9 mouse cellular contexts compared by ENCODE assay signal in the genomic region with DNA sequence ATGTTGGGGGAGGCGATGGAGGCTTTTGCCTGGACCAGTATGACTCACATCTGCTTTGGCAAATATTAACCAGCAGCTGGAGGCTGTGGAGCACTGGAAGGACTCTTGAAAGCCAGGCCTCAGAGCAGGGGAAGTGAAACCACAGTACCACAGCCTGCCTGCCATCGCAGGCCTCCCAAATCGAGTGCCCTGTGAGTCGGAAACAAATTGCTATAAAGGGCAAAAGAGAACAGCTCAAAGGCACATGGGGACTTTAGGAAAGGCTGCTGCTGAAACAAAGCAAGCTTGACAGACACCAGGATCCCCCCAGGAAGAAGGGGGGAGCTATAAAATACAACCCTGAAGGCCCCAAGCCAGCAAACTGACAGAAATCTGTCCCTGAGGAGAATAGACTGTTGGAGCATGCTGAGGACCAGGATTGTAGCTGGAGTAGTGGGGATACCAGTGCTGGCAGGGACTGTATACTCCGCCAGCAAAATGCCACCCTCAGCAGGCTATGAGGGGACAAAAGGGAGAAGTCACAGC. TPM values are rescaled to one million over a fixed set of nuclear protein-coding genes. Genes with fewer than 3 reads are reported as not detected.
DNase-seq lines count a peak whose midpoint lies in the region; ATAC-seq and TF ChIP-seq lines count a peak whose summit lies in the region.
"Had no signal": no experiment of that assay in that cellular context is flagged by ENCODE, and none has a peak within 500 bp of the region (broad histone marks: within the 10 kb centered on the region; RNA-seq: fewer than 3 reads in every experiment).

No protein-coding gene starts in this region.

- H3K36me3 ChIP-seq in CH12.LX (replicated peaks in 1 of 2; ENCODE audit: control insufficient read depth in 1 of 2, insufficient read depth in 1 of 2, low read length in 1 of 2), result no peaks in the 10 kb centered on the region
- 0 out of 2 replicates have a peak, but pooled peaks cover 9% of the 10 kb centered on the region for H3K36me3 ChIP-seq in intestine, embryonic 14.5 days (ENCODE audit: control insufficient read depth, insufficient read depth, low read length)
- H3K36me3 ChIP-seq in lung, embryonic 15.5 days, result peaks cover 14% of the 10 kb centered on the region; the same call in 1 of the 2 replicates

- peak; percentile 12 for TF ChIP-seq RAD21 in CH12.LX (IDR thresholded peaks at IDR 0.05; ENCODE audit: low read depth, low read length)

- H3K79me2 ChIP-seq in CH12.LX (replicated peaks; ENCODE audit: control insufficient read depth, extremely low read depth, insufficient read depth, poor library complexity, severe bottlenecking), result no peaks in the 10 kb centered on the region

- no peaks in the 10 kb centered on the region for H3K27me3 ChIP-seq in CH12.LX (replicated peaks)
- H3K27me3 ChIP-seq in intestine, embryonic 14.5 days (replicated peaks; ENCODE audit: control insufficient read depth, insufficient read depth, low read length), result no peaks in the 10 kb centered on the region
- H3K27me3 ChIP-seq in lung, embryonic 15.5 days, result no peaks in the 10 kb centered on the region

- H3K4me1 ChIP-seq in CH12.LX (ENCODE audit: control insufficient read depth in 1 of 2, insufficient read depth in 2 of 2), result peaks cover 21 to 42% of the 10 kb centered on the region in 2 experiments
- peaks cover 25% of the 10 kb centered on the region for H3K4me1 ChIP-seq in intestine, embryonic 14.5 days (replicated peaks; ENCODE audit: control insufficient read depth, insufficient read depth, low read length)
- H3K4me1 ChIP-seq in lung, embryonic 15.5 days, result peaks cover 49% of the 10 kb centered on the region

- intact Hi-C loops in gastrocnemius, postnatal 14 days (cut with DNase I; ENCODE audit: low total_unique reads), result no loop called here

- dilution Hi-C loops in CH12.LX (cut with MboI; ENCODE audit: extremely low pct_ligation_motif_present, extremely low pct_unique_long_range_greater_than_20kb, low sequenced_read_pairs), result no loop called here

- H3K27ac ChIP-seq in CH12.LX (ENCODE audit: insufficient read depth, low read depth), result peak overlapping the region; percentile 64
- H3K27ac ChIP-seq in intestine, embryonic 14.5 days (ENCODE audit: low read depth), result peak overlapping the region; percentile 39; the same call in 1 of the 2 replicates
- peak overlapping the region; percentile 84 for H3K27ac ChIP-seq in lung, embryonic 15.5 days

- TF ChIP-seq POLR2A in CH12.LX (IDR thresholded peaks at IDR 0.05; ENCODE audit: low read depth, low read length), result 0 out of 2 replicates have a peak, but pooled peaks have one; percentile 14

- WGBS in intestine, embryonic 14.5 days, result 49% methylated on average over 5 of the region's 5 CpGs
- WGBS in lung, embryonic 15.5 days, result 43% methylated on average over 5 of the region's 5 CpGs

- TF ChIP-seq CTCF in CH12.LX (conservative IDR thresholded peaks at IDR 0.05 in 1 of 2, IDR thresholded peaks at IDR 0.05 in 1 of 2; ENCODE audit: low read depth in 2 of 2, low read length in 2 of 2), result no peak

- peak overlapping the region; percentile 68 for H3K4me2 ChIP-seq in CH12.LX (ENCODE audit: insufficient read depth, low read depth, poor library complexity, severe bottlenecking)
- no peak overlapping the region for H3K4me2 ChIP-seq in intestine, embryonic 14.5 days (ENCODE audit: low read length)
- peak overlapping the region; percentile 20; the same call in 1 of the 2 replicates for H3K4me2 ChIP-seq in lung, embryonic 15.5 days

- peak; percentile 55 for DNase-seq in 3134 (ENCODE audit: extremely low read depth, insufficient read length, low spot score)
- DNase-seq in CH12.LX (ENCODE audit: extremely low read depth), result peak; percentile 90
- DNase-seq in gastrocnemius, postnatal 14 days, result peak; percentile 46
- DNase-seq in intestine, embryonic 14.5 days (ENCODE audit: low spot score), result peak; percentile 63
- peak; percentile 54 to 60 for DNase-seq in spleen, adult 18-20 months
- DNase-seq in right cerebral cortex, adult 18-20 months, result no peak
- DNase-seq in embryo, embryonic 9.5 days (ENCODE audit: extremely low spot score), result no peak

- no peak overlapping the region for H3K4me3 ChIP-seq in CH12.LX (replicated peaks in 1 of 3; ENCODE audit: low read depth in 2 of 3, low read length in 2 of 3, poor library complexity in 1 of 3)
- H3K4me3 ChIP-seq in intestine, embryonic 14.5 days (ENCODE audit: low read depth, low read length), result no peak overlapping the region
- H3K4me3 ChIP-seq in lung, embryonic 15.5 days, result no peak overlapping the region

- H3K9ac ChIP-seq in CH12.LX (ENCODE audit: insufficient read depth, low read depth), result peak overlapping the region; percentile 12
- no peak overlapping the region for H3K9ac ChIP-seq in intestine, embryonic 14.5 days (ENCODE audit: low read length)
- H3K9ac ChIP-seq in lung, embryonic 15.5 days, result no peak overlapping the region

- in situ Hi-C loops in CH12.LX (cut with MboI; ENCODE audit: low pct_ligation_motif_present, low pct_unique_long_range_greater_than_20kb, low sequenced_read_pairs), result no loop called here

- TF ChIP-seq EP300 in CH12.LX (IDR thresholded peaks at IDR 0.05; ENCODE audit: low read length), result peak; percentile 98

- H3K9me3 ChIP-seq in CH12.LX (replicated peaks; ENCODE audit: low read length), result peaks cover 4% of the 10 kb centered on the region
- no peaks in the 10 kb centered on the region; the same call in 1 of the 2 replicates for H3K9me3 ChIP-seq in intestine, embryonic 14.5 days (ENCODE audit: control insufficient read depth, low read length)
- H3K9me3 ChIP-seq in lung, embryonic 15.5 days, result no peaks in the 10 kb centered on the region

- ATAC-seq in intestine, embryonic 14.5 days (replicated peaks; ENCODE audit: low FRiP score, low TSS enrichment, low read depth), result peak; percentile 74; the same call in 1 of the 2 replicates
- ATAC-seq in lung, embryonic 15.5 days (ENCODE audit: borderline replicate concordance, extremely low read depth, low FRiP score, low TSS enrichment), result peak; percentile 58; the same call in 1 of the 2 replicates

TF ChIP-seq in CH12.LX, 34 proteins besides CTCF, POLR2A, EP300 and RAD21 (continues in another document):
- TF ChIP-seq TCF12 (IDR thresholded peaks at IDR 0.05; ENCODE audit: low read depth, low read length), result peak; percentile 88
- peak; percentile 97 for TF ChIP-seq RCOR1 (conservative IDR thresholded peaks at IDR 0.05; ENCODE audit: low read depth, low read length)
- 0 out of 2 replicates have a peak, but pooled peaks have one; percentile 34 for TF ChIP-seq TBP (conservative IDR thresholded peaks at IDR 0.05; ENCODE audit: low read depth, low read length)
- TF ChIP-seq ELF1 (IDR thresholded peaks at IDR 0.05; ENCODE audit: low read depth, low read length), result peak; percentile 54; the same call in 1 of the 2 replicates
- peak; percentile 60 for TF ChIP-seq NELFE (IDR thresholded peaks at IDR 0.05; ENCODE audit: low read depth, low read length)
- peak; percentile 88 for TF ChIP-seq MYC (IDR thresholded peaks at IDR 0.05; ENCODE audit: low read depth, low read length)
- peak; percentile 89 for TF ChIP-seq MAX (IDR thresholded peaks at IDR 0.05; ENCODE audit: low read length)
- no peak for TF ChIP-seq ZMIZ1 (IDR thresholded peaks at IDR 0.05; ENCODE audit: low read depth, low read length)
- no peak for TF ChIP-seq USF1 (IDR thresholded peaks at IDR 0.05; ENCODE audit: low read depth, low read length)
- TF ChIP-seq UBTF (IDR thresholded peaks at IDR 0.05; ENCODE audit: low read depth, low read length), result no peak
- TF ChIP-seq PAX5 (IDR thresholded peaks at IDR 0.05; ENCODE audit: low read length), result no peak
- TF ChIP-seq IRF4 (IDR thresholded peaks at IDR 0.05; ENCODE audit: low read depth, low read length), result peak; percentile 99
- TF ChIP-seq GABPA (IDR thresholded peaks at IDR 0.05; ENCODE audit: insufficient replicate concordance, low read depth, low read length), result no peak
- peak; percentile 88 for TF ChIP-seq SIN3A (IDR thresholded peaks at IDR 0.05; ENCODE audit: low read length)
- TF ChIP-seq ZNF384 (IDR thresholded peaks at IDR 0.05; ENCODE audit: low read depth, low read length), result no peak; the same call in 1 of the 2 replicates
- no peak for TF ChIP-seq POLR2AphosphoS2 (IDR thresholded peaks at IDR 0.05; ENCODE audit: low read depth, low read length)
- TF ChIP-seq KAT2A (IDR thresholded peaks at IDR 0.05; ENCODE audit: insufficient replicate concordance, low read length), result 0 out of 2 replicates have a peak, but pooled peaks have one; percentile 61
- TF ChIP-seq USF2 (conservative IDR thresholded peaks at IDR 0.05; ENCODE audit: low read depth, low read length), result no peak
- 0 out of 2 replicates have a peak, but pooled peaks have one; percentile 46 for TF ChIP-seq E2F4 (IDR thresholded peaks at IDR 0.05; ENCODE audit: insufficient replicate concordance, low read depth, low read length)
- peak; percentile 89 for TF ChIP-seq MEF2A (IDR thresholded peaks at IDR 0.05; ENCODE audit: borderline replicate concordance, low read depth, low read length)
- TF ChIP-seq MAZ (IDR thresholded peaks at IDR 0.05; ENCODE audit: low read depth, low read length), result peak; percentile 75
- TF ChIP-seq JUN (IDR thresholded peaks at IDR 0.05; ENCODE audit: insufficient read depth, low read depth, low read length), result peak; percentile 68
- TF ChIP-seq ZC3H11A (IDR thresholded peaks at IDR 0.05; ENCODE audit: low read depth, low read length), result no peak
- TF ChIP-seq MAFK (IDR thresholded peaks at IDR 0.05; ENCODE audit: insufficient replicate concordance, low read length), result peak; percentile 55; the same call in 1 of the 2 replicates
- TF ChIP-seq HCFC1 (IDR thresholded peaks at IDR 0.05; ENCODE audit: low read depth, low read length), result no peak; the same call in none of the 2 replicates
- peak; percentile 29 for TF ChIP-seq SMC3 (IDR thresholded peaks at IDR 0.05; ENCODE audit: low read depth, low read length)
- peak; percentile 41; the same call in 1 of the 2 replicates for TF ChIP-seq NRF1 (IDR thresholded peaks at IDR 0.05; ENCODE audit: low read depth, low read length)
- no peak for TF ChIP-seq ZKSCAN1 (IDR thresholded peaks at IDR 0.05; ENCODE audit: borderline replicate concordance, low read depth, low read length)

RNA-seq across cellular contexts. Expression of gene Gm49361, which starts 15.9 kb away (rescaled TPM):
- total RNA-seq in CH12.LX (2012; rRNA removed) (not detected in 2 replicates), CH12.LX (2014; rRNA removed) (not detected in 2 replicates)
- not detected in 2 replicates for polyA plus RNA-seq in CH12.LX (2012; ENCODE audit: insufficient read length, low read depth)
- under 1 TPM in 1 of 2 experiments, not detected in 1; 0.68 TPM for total RNA-seq in gastrocnemius, postnatal 14 days (2021)
- not detected in 2 replicates for polyA plus RNA-seq in intestine, embryonic 14.5 days (2014; fragmentation: Nextera tagmentation; extraction: Ambion mirVana)
- not detected in 2 replicates for polyA plus RNA-seq in lung, embryonic 15.5 days (2015; fragmentation: Nextera tagmentation; extraction: Ambion mirVana)
- polyA plus RNA-seq: embryonic facial prominence, embryonic 11.5 days had no signal

RNA-seq across cellular contexts. Expression of gene Lats2, which starts 28.2 kb away (rescaled TPM):
- total RNA-seq in CH12.LX (2012; rRNA removed) (1.5 TPM in 2 replicates), CH12.LX (2014; rRNA removed) (0.96 and 4.0 TPM in 2 replicates)
- 0.64 and 1.1 TPM in 2 replicates for polyA plus RNA-seq in CH12.LX (2012; ENCODE audit: insufficient read length, low read depth)
- total RNA-seq in gastrocnemius, postnatal 14 days (2021), result 10 to 100 TPM; 16.9 to 18.4 TPM
- 20.5 and 21.7 TPM in 2 replicates for polyA plus RNA-seq in intestine, embryonic 14.5 days (2014; fragmentation: Nextera tagmentation; extraction: Ambion mirVana)
- polyA plus RNA-seq in lung, embryonic 15.5 days (2015; fragmentation: Nextera tagmentation; extraction: Ambion mirVana), result 23.8 and 25.6 TPM in 2 replicates

Comparison
In these comparisons a context has a peak if more than half of its experiments do, and no peak if none do; other contexts are left out.
1. DNase-seq: peak in 3134 (single experiment), CH12.LX (single experiment), gastrocnemius, postnatal 14 days (single experiment), intestine, embryonic 14.5 days (single experiment) and spleen, adult 18-20 months (2 of 2); none in right cerebral cortex, adult 18-20 months (single experiment) and embryo, embryonic 9.5 days (single experiment).
2. RNA of gene Lats2, which starts 28.2 kb away (polyA plus RNA-seq): 23.8 to 25.6 TPM in lung, embryonic 15.5 days and 20.5 to 21.7 TPM in intestine, embryonic 14.5 days; 0.64 to 1.1 TPM in CH12.LX; every median in the first group is over 10 times any median in the second.
3. Peak in every context shown above with its lines, with median percentiles within 50 percentile points of each other: H3K27ac ChIP-seq.